Comparison of ENCODE assay signal across 21 mouse cellular contexts in genomic region chr10:116183258-116183657, GRCm38 (mm10).
DNase-seq lines count a peak whose midpoint lies in the region; ATAC-seq and TF ChIP-seq lines count a peak whose summit lies in the region.
"Had no signal": no experiment of that assay in that cellular context is flagged by ENCODE, and none has a peak within 500 bp of the region (broad histone marks: within the 10 kb centered on the region; RNA-seq: fewer than 3 reads in every experiment).

No protein-coding gene starts in this region.

- no peak overlapping the region for H3K4me3 ChIP-seq in intestine, embryonic 14.5 days (ENCODE audit: low read depth, low read length)
- H3K4me3 ChIP-seq in intestine, embryonic 15.5 days (replicated peaks) = no peak overlapping the region
- no peak overlapping the region for H3K4me3 ChIP-seq in liver, embryonic 14.5 days (ENCODE audit: insufficient read depth in 1 of 2, low read depth in 2 of 2, low read length in 2 of 2)
- H3K4me3 ChIP-seq in stomach, embryonic 15.5 days (replicated peaks) = no peak overlapping the region
- H3K4me3 ChIP-seq in hindbrain, postnatal 0 days (ENCODE audit: low read length) = no peak overlapping the region
- H3K4me3 ChIP-seq in heart, embryonic 12.5 days = no peak overlapping the region
- H3K4me3 ChIP-seq: embryonic facial prominence, embryonic 15.5 days; erythroblast, embryonic 14.5 days; forebrain, embryonic 10.5 days; heart, adult 2 months had no signal

- no peak overlapping the region for H3K27ac ChIP-seq in intestine, embryonic 14.5 days (ENCODE audit: low read depth)
- H3K27ac ChIP-seq in intestine, embryonic 15.5 days = no peak overlapping the region
- H3K27ac ChIP-seq in liver, embryonic 14.5 days = no peak overlapping the region
- no peak overlapping the region for H3K27ac ChIP-seq in stomach, embryonic 15.5 days
- H3K27ac ChIP-seq in hindbrain, postnatal 0 days = no peak overlapping the region
- no peak overlapping the region for H3K27ac ChIP-seq in heart, embryonic 12.5 days (ENCODE audit: poor library complexity, severe bottlenecking)
- H3K27ac ChIP-seq: embryonic facial prominence, embryonic 15.5 days; forebrain, embryonic 10.5 days; heart, adult 2 months had no signal

- 56% methylated on average over 3 of the region's 3 CpGs for WGBS in intestine, embryonic 14.5 days
- 42% methylated on average over 3 of the region's 3 CpGs for WGBS in intestine, embryonic 15.5 days
- 19% methylated on average over 3 of the region's 3 CpGs for WGBS in liver, embryonic 14.5 days (ENCODE audit: insufficient replicate concordance)
- 40% methylated on average over 3 of the region's 3 CpGs for WGBS in stomach, embryonic 15.5 days
- 76% methylated on average over 3 of the region's 3 CpGs for WGBS in hindbrain, postnatal 0 days
- 32% methylated on average over 3 of the region's 3 CpGs for WGBS in heart, embryonic 12.5 days

- H3K36me3 ChIP-seq in intestine, embryonic 14.5 days (ENCODE audit: control insufficient read depth, insufficient read depth, low read length) = no peaks in the 10 kb centered on the region
- H3K36me3 ChIP-seq in intestine, embryonic 15.5 days = no peaks in the 10 kb centered on the region
- no peaks in the 10 kb centered on the region for H3K36me3 ChIP-seq in liver, embryonic 14.5 days (replicated peaks; ENCODE audit: control insufficient read depth, insufficient read depth, low read depth)
- no peaks in the 10 kb centered on the region for H3K36me3 ChIP-seq in stomach, embryonic 15.5 days
- H3K36me3 ChIP-seq in hindbrain, postnatal 0 days (ENCODE audit: insufficient read depth, low read length) = no peaks in the 10 kb centered on the region
- H3K36me3 ChIP-seq in heart, embryonic 12.5 days = no peaks in the 10 kb centered on the region
- H3K36me3 ChIP-seq: embryonic facial prominence, embryonic 15.5 days; forebrain, embryonic 10.5 days had no signal

- TF ChIP-seq CTCF in liver, embryonic 14.5 days (IDR thresholded peaks at IDR 0.05; ENCODE audit: low read depth) = no peak
- TF ChIP-seq CTCF in hindbrain, postnatal 0 days (IDR thresholded peaks at IDR 0.05; ENCODE audit: low read depth) = no peak

- no peaks in the 10 kb centered on the region for H3K27me3 ChIP-seq in intestine, embryonic 14.5 days (replicated peaks; ENCODE audit: control insufficient read depth, insufficient read depth, low read length)
- no peaks in the 10 kb centered on the region for H3K27me3 ChIP-seq in intestine, embryonic 15.5 days (replicated peaks)
- no peaks in the 10 kb centered on the region for H3K27me3 ChIP-seq in liver, embryonic 14.5 days (ENCODE audit: control insufficient read depth, insufficient read depth, low read length)
- H3K27me3 ChIP-seq in stomach, embryonic 15.5 days (replicated peaks) = no peaks in the 10 kb centered on the region
- H3K27me3 ChIP-seq in hindbrain, postnatal 0 days (ENCODE audit: insufficient read depth, low read length) = no peaks in the 10 kb centered on the region
- no peaks in the 10 kb centered on the region for H3K27me3 ChIP-seq in heart, embryonic 12.5 days (replicated peaks)
- H3K27me3 ChIP-seq: embryonic facial prominence, embryonic 15.5 days had no signal

- no peak overlapping the region for H3K4me2 ChIP-seq in intestine, embryonic 14.5 days (ENCODE audit: low read length)
- H3K4me2 ChIP-seq in intestine, embryonic 15.5 days (replicated peaks) = no peak overlapping the region
- no peak overlapping the region for H3K4me2 ChIP-seq in liver, embryonic 14.5 days (ENCODE audit: low read depth)
- H3K4me2 ChIP-seq in stomach, embryonic 15.5 days = no peak overlapping the region
- H3K4me2 ChIP-seq in hindbrain, postnatal 0 days (ENCODE audit: low read depth, low read length) = no peak overlapping the region
- no peak overlapping the region for H3K4me2 ChIP-seq in heart, embryonic 12.5 days
- H3K4me2 ChIP-seq: embryonic facial prominence, embryonic 15.5 days; heart, embryonic 11.5 days had no signal

- ATAC-seq in intestine, embryonic 14.5 days (replicated peaks; ENCODE audit: low FRiP score, low TSS enrichment, low read depth) = peak; percentile 87
- peak; percentile 96 for ATAC-seq in intestine, embryonic 15.5 days
- peak; percentile 67; the same call in 1 of the 2 replicates for ATAC-seq in liver, embryonic 14.5 days (ENCODE audit: insufficient read depth)
- ATAC-seq in stomach, embryonic 15.5 days (ENCODE audit: insufficient read depth, low FRiP score, low read depth) = peak; percentile 89
- ATAC-seq in hindbrain, postnatal 0 days = no peak
- no peak for ATAC-seq in frontal cortex, adult (ENCODE audit: low TSS enrichment)
- no peak for ATAC-seq in heart, embryonic 12.5 days (ENCODE audit: insufficient number of reproducible peaks, low FRiP score)
- ATAC-seq: forebrain, embryonic 14.5 days had no signal

- no peak for DNase-seq in intestine, embryonic 14.5 days (ENCODE audit: low spot score)
- no peak for DNase-seq in liver, embryonic 14.5 days (ENCODE audit: low read depth in 3 of 3, low spot score in 3 of 3)
- no peak for DNase-seq in hindbrain, postnatal 0 days (ENCODE audit: low spot score)
- DNase-seq in kidney, postnatal 36 days = no peak
- DNase-seq: adrenal gland, adult 2 months; adrenal gland, postnatal 25 days; cerebellum, adult 2 months; cerebellum, postnatal 14 days; embryo, embryonic 11 days; gastrocnemius, postnatal 36 days; heart, adult 2 months; heart, postnatal 36 days had no signal

- no peak overlapping the region for H3K9ac ChIP-seq in intestine, embryonic 14.5 days (ENCODE audit: low read length)
- H3K9ac ChIP-seq in intestine, embryonic 15.5 days = no peak overlapping the region
- H3K9ac ChIP-seq in liver, embryonic 14.5 days (replicated peaks) = no peak overlapping the region
- H3K9ac ChIP-seq in stomach, embryonic 15.5 days = no peak overlapping the region
- no peak overlapping the region for H3K9ac ChIP-seq in hindbrain, postnatal 0 days (replicated peaks; ENCODE audit: low read length)
- H3K9ac ChIP-seq in heart, embryonic 12.5 days = no peak overlapping the region
- H3K9ac ChIP-seq: embryonic facial prominence, embryonic 15.5 days had no signal

- no peaks in the 10 kb centered on the region for H3K4me1 ChIP-seq in intestine, embryonic 14.5 days (replicated peaks; ENCODE audit: control insufficient read depth, insufficient read depth, low read length)
- no peaks in the 10 kb centered on the region for H3K4me1 ChIP-seq in intestine, embryonic 15.5 days (replicated peaks)
- H3K4me1 ChIP-seq in liver, embryonic 14.5 days (replicated peaks; ENCODE audit: control insufficient read depth in 2 of 2, insufficient read depth in 2 of 2, low read length in 1 of 2) = peaks cover 0 to 5% of the 10 kb centered on the region in 2 experiments; a peak in 2 of 4 replicates
- H3K4me1 ChIP-seq in stomach, embryonic 15.5 days = no peaks in the 10 kb centered on the region
- no peaks in the 10 kb centered on the region for H3K4me1 ChIP-seq in hindbrain, postnatal 0 days (ENCODE audit: insufficient read depth, low read length)
- no peaks in the 10 kb centered on the region for H3K4me1 ChIP-seq in heart, embryonic 12.5 days (replicated peaks)
- H3K4me1 ChIP-seq: embryonic facial prominence, embryonic 15.5 days; forebrain, embryonic 10.5 days had no signal

- TF ChIP-seq EP300 in liver, embryonic 14.5 days (IDR thresholded peaks at IDR 0.05; ENCODE audit: low read depth) = peak; percentile 34; the same call in 1 of the 2 replicates

- H3K9me3 ChIP-seq in intestine, embryonic 14.5 days (ENCODE audit: control insufficient read depth, low read length) = no peaks in the 10 kb centered on the region
- H3K9me3 ChIP-seq in intestine, embryonic 15.5 days = no peaks in the 10 kb centered on the region
- no peaks in the 10 kb centered on the region for H3K9me3 ChIP-seq in liver, embryonic 14.5 days (ENCODE audit: control insufficient read depth, low read length)
- H3K9me3 ChIP-seq in stomach, embryonic 15.5 days = no peaks in the 10 kb centered on the region
- H3K9me3 ChIP-seq in hindbrain, postnatal 0 days (ENCODE audit: low read length) = no peaks in the 10 kb centered on the region
- no peaks in the 10 kb centered on the region for H3K9me3 ChIP-seq in heart, embryonic 12.5 days (replicated peaks)
- H3K9me3 ChIP-seq: embryonic facial prominence, embryonic 15.5 days; forebrain, embryonic 10.5 days had no signal

Comparison
In these comparisons a context has a peak if more than half of its experiments do, and no peak if none do; other contexts are left out.
1. ATAC-seq: peak in intestine, embryonic 14.5 days (single experiment), intestine, embryonic 15.5 days (single experiment), liver, embryonic 14.5 days (single experiment) and stomach, embryonic 15.5 days (single experiment); none in hindbrain, postnatal 0 days (single experiment), frontal cortex, adult (single experiment) and heart, embryonic 12.5 days (single experiment).